Mouse (Mus musculus): Measurements from ENCODE around the gene Lgals2. TPM values are rescaled to one million over a fixed set of nuclear protein-coding genes. Genes with fewer than 3 reads are reported as not detected.

Gene Lgals2
- polyA plus RNA-seq, 1 experiment from 2014 or later = 39.4 TPM

- Histone ChIP-seq H3K27ac (replicated peaks) (peak within 1 kb of the TSS; percentile 85), H3K4me3 (ENCODE audit: low read depth, low read length) (peak within 1 kb of the TSS; percentile 77), H3K9me3 (ENCODE audit: control insufficient read depth, low read length) (no peaks in the 10 kb centered on the region), H3K4me2 (replicated peaks; ENCODE audit: low read depth) (peak within 1 kb of the TSS; percentile 86), H3K36me3 (ENCODE audit: control insufficient read depth, insufficient read depth, low read length) (no peaks in the 10 kb centered on the region), H3K9ac (ENCODE audit: low read length) (peak within 1 kb of the TSS; percentile 79), H3K27me3 (ENCODE audit: control insufficient read depth, insufficient read depth, low read length) (no peaks in the 10 kb centered on the region), H3K4me1 (replicated peaks; ENCODE audit: control insufficient read depth, insufficient read depth) (peaks cover 7% of the 10 kb centered on the region)
- WGBS = 3% methylated on average over 19 of the region's 20 CpGs
- TF ChIP-seq CTCF (IDR thresholded peaks at IDR 0.05; ENCODE audit: low read depth) (no peak), EP300 (optimal IDR thresholded peaks at IDR 0.05) (no peak)
- DNase-seq (ENCODE audit: low spot score) (no peak), ATAC-seq (ENCODE audit: low FRiP score, low TSS enrichment) (no peak)
Observed at GRCm38 (mm10) chr15:78899409-78899739, 44.0 kb upstream of the Lgals2 start, which contains the start of gene Gm49510. TSS of gene Gm49510 (plus strand) at chr15:78899667.

GRCm38 (mm10) chr15:78898507-78899001 lies 43.2 kb upstream of the Lgals2 start:
- 0 out of 2 replicates have a peak overlapping the region, but pooled peaks have one; percentile 2 for H3K4me3 ChIP-seq (ENCODE audit: low read depth, low read length)
- ATAC-seq (ENCODE audit: low FRiP score, low TSS enrichment) (no peak), DNase-seq (ENCODE audit: low spot score) (no peak)
- H3K27ac ChIP-seq (replicated peaks) = peak overlapping the region; percentile 85
- TF ChIP-seq EP300 (optimal IDR thresholded peaks at IDR 0.05) = no peak
- no peak for TF ChIP-seq CTCF (IDR thresholded peaks at IDR 0.05; ENCODE audit: low read depth)
- 42% methylated on average over 6 of the region's 6 CpGs for WGBS
- H3K27me3 ChIP-seq (ENCODE audit: control insufficient read depth, insufficient read depth, low read length) = no peaks in the 10 kb centered on the region
- H3K9ac ChIP-seq (ENCODE audit: low read length) = peak overlapping the region; percentile 35; the same call in 1 of the 2 replicates
- H3K4me1 ChIP-seq (replicated peaks; ENCODE audit: control insufficient read depth, insufficient read depth) = peaks cover 7% of the 10 kb centered on the region
- 0 out of 2 replicates have a peak, but pooled peaks cover 4% of the 10 kb centered on the region for H3K36me3 ChIP-seq (ENCODE audit: control insufficient read depth, insufficient read depth, low read length)
- no peaks in the 10 kb centered on the region for H3K9me3 ChIP-seq (ENCODE audit: control insufficient read depth, low read length)
- H3K4me2 ChIP-seq (replicated peaks; ENCODE audit: low read depth) = peak overlapping the region; percentile 86

GRCm38 (mm10) chr15:78897488-78897887 lies 42.2 kb upstream of the Lgals2 start:
- Histone ChIP-seq H3K27ac (replicated peaks) (peak overlapping the region; percentile 31), H3K4me1 (replicated peaks; ENCODE audit: control insufficient read depth, insufficient read depth) (peaks cover 7% of the 10 kb centered on the region), H3K4me3 (ENCODE audit: low read depth, low read length) (no peak overlapping the region), H3K9ac (ENCODE audit: low read length) (no peak overlapping the region), H3K4me2 (replicated peaks; ENCODE audit: low read depth) (no peak overlapping the region), H3K27me3 (ENCODE audit: control insufficient read depth, insufficient read depth, low read length) (no peaks in the 10 kb centered on the region), H3K9me3 (ENCODE audit: control insufficient read depth, low read length) (no peaks in the 10 kb centered on the region), H3K36me3 (ENCODE audit: control insufficient read depth, insufficient read depth, low read length) (peaks cover 11% of the 10 kb centered on the region; the same call in 1 of the 2 replicates)
- WGBS = 74% methylated on average over 4 of the region's 4 CpGs
- DNase-seq (ENCODE audit: low spot score) = no peak
- ATAC-seq (ENCODE audit: low FRiP score, low TSS enrichment) = no peak
- no peak for TF ChIP-seq CTCF (IDR thresholded peaks at IDR 0.05; ENCODE audit: low read depth)
- TF ChIP-seq EP300 (optimal IDR thresholded peaks at IDR 0.05) = no peak

- 67% methylated on average over 3 of the region's 3 CpGs for WGBS
- H3K4me1 ChIP-seq (replicated peaks; ENCODE audit: control insufficient read depth, insufficient read depth) = peaks cover 5% of the 10 kb centered on the region
- no peak overlapping the region for H3K4me3 ChIP-seq (ENCODE audit: low read depth, low read length)
- no peak for TF ChIP-seq EP300 (optimal IDR thresholded peaks at IDR 0.05)
- no peak for TF ChIP-seq CTCF (IDR thresholded peaks at IDR 0.05; ENCODE audit: low read depth)
- H3K9me3 ChIP-seq (ENCODE audit: control insufficient read depth, low read length) = no peaks in the 10 kb centered on the region
- H3K27ac ChIP-seq (replicated peaks) = peak overlapping the region; percentile 71
- peak; percentile 24; the same call in 1 of the 2 replicates for ATAC-seq (ENCODE audit: low FRiP score, low TSS enrichment)
- peak; percentile 82 for DNase-seq (ENCODE audit: low spot score)
- H3K9ac ChIP-seq (ENCODE audit: low read length) = peak overlapping the region; percentile 1; the same call in 1 of the 2 replicates
- H3K36me3 ChIP-seq (ENCODE audit: control insufficient read depth, insufficient read depth, low read length) = peaks cover 23% of the 10 kb centered on the region
- H3K27me3 ChIP-seq (ENCODE audit: control insufficient read depth, insufficient read depth, low read length) = no peaks in the 10 kb centered on the region
- no peak overlapping the region for H3K4me2 ChIP-seq (replicated peaks; ENCODE audit: low read depth)
Observed at GRCm38 (mm10) chr15:78896149-78896548, 40.8 kb upstream of the Lgals2 start.

GRCm38 (mm10) chr15:78895741-78896140 lies 40.4 kb upstream of the Lgals2 start:
- peaks cover 5% of the 10 kb centered on the region for H3K4me1 ChIP-seq (replicated peaks; ENCODE audit: control insufficient read depth, insufficient read depth)
- no peak for ATAC-seq (ENCODE audit: low FRiP score, low TSS enrichment)

GRCm38 (mm10) chr15:78894726-78895125 lies 39.4 kb upstream of the Lgals2 start:
- H3K9me3 ChIP-seq (ENCODE audit: control insufficient read depth, low read length) = no peaks in the 10 kb centered on the region
- no peak for DNase-seq (ENCODE audit: low spot score)
- H3K36me3 ChIP-seq (ENCODE audit: control insufficient read depth, insufficient read depth, low read length) = peaks cover 29% of the 10 kb centered on the region
- peak overlapping the region; percentile 71 for H3K27ac ChIP-seq (replicated peaks)
- no peak overlapping the region for H3K4me2 ChIP-seq (replicated peaks; ENCODE audit: low read depth)
- 65% methylated on average over 13 of the region's 13 CpGs for WGBS
- no peak overlapping the region for H3K4me3 ChIP-seq (ENCODE audit: low read depth, low read length)
- ATAC-seq (ENCODE audit: low FRiP score, low TSS enrichment) = no peak; the same call in 1 of the 2 replicates
- no peaks in the 10 kb centered on the region for H3K27me3 ChIP-seq (ENCODE audit: control insufficient read depth, insufficient read depth, low read length)
- peaks cover 2% of the 10 kb centered on the region; the same call in 1 of the 2 replicates for H3K4me1 ChIP-seq (replicated peaks; ENCODE audit: control insufficient read depth, insufficient read depth)
- H3K9ac ChIP-seq (ENCODE audit: low read length) = peak overlapping the region; percentile 43; the same call in 1 of the 2 replicates
- TF ChIP-seq CTCF (IDR thresholded peaks at IDR 0.05; ENCODE audit: low read depth) = no peak
- TF ChIP-seq EP300 (optimal IDR thresholded peaks at IDR 0.05) = no peak

More at GRCm38 (mm10) chr15:78895741-78896140, 40.4 kb upstream of the Lgals2 start:
- peaks cover 26% of the 10 kb centered on the region for H3K36me3 ChIP-seq (ENCODE audit: control insufficient read depth, insufficient read depth, low read length)
- WGBS = 71% methylated on average over 2 of the region's 2 CpGs
- peak overlapping the region; percentile 1; the same call in 1 of the 2 replicates for H3K9ac ChIP-seq (ENCODE audit: low read length)
- H3K4me3 ChIP-seq (ENCODE audit: low read depth, low read length) = no peak overlapping the region
- no peaks in the 10 kb centered on the region for H3K9me3 ChIP-seq (ENCODE audit: control insufficient read depth, low read length)
- no peak for DNase-seq (ENCODE audit: low spot score)
- H3K4me2 ChIP-seq (replicated peaks; ENCODE audit: low read depth) = no peak overlapping the region
- no peak for TF ChIP-seq CTCF (IDR thresholded peaks at IDR 0.05; ENCODE audit: low read depth)
- TF ChIP-seq EP300 (optimal IDR thresholded peaks at IDR 0.05) = no peak
- peak overlapping the region; percentile 71 for H3K27ac ChIP-seq (replicated peaks)
- no peaks in the 10 kb centered on the region for H3K27me3 ChIP-seq (ENCODE audit: control insufficient read depth, insufficient read depth, low read length)
